Mouse (Mus musculus): ENCODE data around the gene Zfp423. TPM values are rescaled to one million over a fixed set of nuclear protein-coding genes. Genes with fewer than 3 reads are reported as not detected.

Gene Zfp423
- polyA plus RNA-seq, 1 experiment from 2014 or later = 6.1 TPM

GRCm38 (mm10) chr8:87700321-87700720, 259.1 kb downstream of the Zfp423 start:
- Histone ChIP-seq H3K4me2 (ENCODE audit: low read length) (no peak overlapping the region), H3K27me3 (ENCODE audit: insufficient read depth, low read length) (no peaks in the 10 kb centered on the region), H3K9ac (ENCODE audit: low read depth, low read length) (no peak overlapping the region), H3K36me3 (ENCODE audit: insufficient read depth, low read length) (no peaks in the 10 kb centered on the region), H3K27ac (no peak overlapping the region), H3K4me3 (replicated peaks; ENCODE audit: low read depth, low read length) (no peak overlapping the region), H3K4me1 (replicated peaks; ENCODE audit: insufficient read depth, low read length) (0 out of 2 replicates have a peak, but pooled peaks cover 3% of the 10 kb centered on the region), H3K9me3 (replicated peaks; ENCODE audit: low read length) (no peaks in the 10 kb centered on the region)
- DNase-seq (ENCODE audit: low spot score) = peak; percentile 60
- TF ChIP-seq CTCF (IDR thresholded peaks at IDR 0.05; ENCODE audit: low read depth) = no peak
- 56% methylated on average over 12 of the region's 12 CpGs for WGBS
- no peak for ATAC-seq (replicated peaks; ENCODE audit: low FRiP score, low read depth)

- H3K4me1 ChIP-seq (replicated peaks; ENCODE audit: insufficient read depth, low read length) = 0 out of 2 replicates have a peak, but pooled peaks cover 3% of the 10 kb centered on the region
- H3K36me3 ChIP-seq (ENCODE audit: insufficient read depth, low read length) = no peaks in the 10 kb centered on the region
- TF ChIP-seq CTCF (IDR thresholded peaks at IDR 0.05; ENCODE audit: low read depth) = no peak
- H3K4me2 ChIP-seq (ENCODE audit: low read length) = no peak overlapping the region
- H3K4me3 ChIP-seq (replicated peaks; ENCODE audit: low read depth, low read length) = no peak overlapping the region
- no peak for DNase-seq (ENCODE audit: low spot score)
- H3K9me3 ChIP-seq (replicated peaks; ENCODE audit: low read length) = no peaks in the 10 kb centered on the region
- no peak overlapping the region for H3K27ac ChIP-seq
- H3K27me3 ChIP-seq (ENCODE audit: insufficient read depth, low read length) = no peaks in the 10 kb centered on the region
- H3K9ac ChIP-seq (ENCODE audit: low read depth, low read length) = no peak overlapping the region
- 43% methylated on average over 9 of the region's 9 CpGs for WGBS
- ATAC-seq (replicated peaks; ENCODE audit: low FRiP score, low read depth) = no peak
These were observed 262.3 kb downstream of the Zfp423 start for GRCm38 (mm10) chr8:87697127-87697526.

GRCm38 (mm10) chr8:87693741-87694140, 265.7 kb downstream of the Zfp423 start:
- H3K4me1 ChIP-seq (replicated peaks; ENCODE audit: insufficient read depth, low read length) = peaks cover 14% of the 10 kb centered on the region; the same call in 1 of the 2 replicates
- H3K36me3 ChIP-seq (ENCODE audit: insufficient read depth, low read length) = no peaks in the 10 kb centered on the region
- H3K9ac ChIP-seq (ENCODE audit: low read depth, low read length) = no peak overlapping the region
- H3K27me3 ChIP-seq (ENCODE audit: insufficient read depth, low read length) = no peaks in the 10 kb centered on the region
- no peak for TF ChIP-seq CTCF (IDR thresholded peaks at IDR 0.05; ENCODE audit: low read depth)
- DNase-seq (ENCODE audit: low spot score) (no peak), ATAC-seq (replicated peaks; ENCODE audit: low FRiP score, low read depth) (no peak)
- H3K4me3 ChIP-seq (replicated peaks; ENCODE audit: low read depth, low read length) = no peak overlapping the region
- 68% methylated on average over 4 of the region's 4 CpGs for WGBS
- H3K4me2 ChIP-seq (ENCODE audit: low read length) = no peak overlapping the region
- no peaks in the 10 kb centered on the region for H3K9me3 ChIP-seq (replicated peaks; ENCODE audit: low read length)
- H3K27ac ChIP-seq = no peak overlapping the region

GRCm38 (mm10) chr8:87690100-87691095, 269.0 kb downstream of the Zfp423 start:
- Histone ChIP-seq H3K9me3 (replicated peaks; ENCODE audit: low read length) (no peaks in the 10 kb centered on the region), H3K4me3 (replicated peaks; ENCODE audit: low read depth, low read length) (no peak overlapping the region), H3K9ac (ENCODE audit: low read depth, low read length) (no peak overlapping the region), H3K4me1 (replicated peaks; ENCODE audit: insufficient read depth, low read length) (peaks cover 14% of the 10 kb centered on the region; the same call in 1 of the 2 replicates), H3K27ac (no peak overlapping the region), H3K36me3 (ENCODE audit: insufficient read depth, low read length) (no peaks in the 10 kb centered on the region), H3K4me2 (ENCODE audit: low read length) (peak overlapping the region; percentile 46), H3K27me3 (ENCODE audit: insufficient read depth, low read length) (no peaks in the 10 kb centered on the region)
- DNase-seq (ENCODE audit: low spot score) = peak; percentile 34
- WGBS = 16% methylated on average over 27 of the region's 28 CpGs
- no peak for TF ChIP-seq CTCF (IDR thresholded peaks at IDR 0.05; ENCODE audit: low read depth)
- ATAC-seq (replicated peaks; ENCODE audit: low FRiP score, low read depth) = 0 out of 2 replicates have a peak, but pooled peaks have one; percentile 38

- Histone ChIP-seq H3K4me3 (replicated peaks; ENCODE audit: low read depth, low read length) (no peak overlapping the region), H3K9ac (ENCODE audit: low read depth, low read length) (no peak overlapping the region), H3K27ac (no peak overlapping the region), H3K4me1 (replicated peaks; ENCODE audit: insufficient read depth, low read length) (peaks cover 14% of the 10 kb centered on the region; the same call in 1 of the 2 replicates), H3K9me3 (replicated peaks; ENCODE audit: low read length) (no peaks in the 10 kb centered on the region), H3K4me2 (ENCODE audit: low read length) (no peak overlapping the region), H3K36me3 (ENCODE audit: insufficient read depth, low read length) (no peaks in the 10 kb centered on the region), H3K27me3 (ENCODE audit: insufficient read depth, low read length) (no peaks in the 10 kb centered on the region)
- TF ChIP-seq CTCF (IDR thresholded peaks at IDR 0.05; ENCODE audit: low read depth) = no peak
- WGBS = 71% methylated on average over 6 of the region's 6 CpGs
- ATAC-seq (replicated peaks; ENCODE audit: low FRiP score, low read depth) (no peak), DNase-seq (ENCODE audit: low spot score) (no peak)
These were observed 270.2 kb downstream of the Zfp423 start for GRCm38 (mm10) chr8:87689192-87689591.

- no peaks in the 10 kb centered on the region for H3K36me3 ChIP-seq (ENCODE audit: insufficient read depth, low read length)
- no peak overlapping the region for H3K9ac ChIP-seq (ENCODE audit: low read depth, low read length)
- no peak for DNase-seq (ENCODE audit: low spot score)
- no peaks in the 10 kb centered on the region for H3K27me3 ChIP-seq (ENCODE audit: insufficient read depth, low read length)
- H3K27ac ChIP-seq = no peak overlapping the region
- H3K4me3 ChIP-seq (replicated peaks; ENCODE audit: low read depth, low read length) = no peak overlapping the region
- TF ChIP-seq CTCF (IDR thresholded peaks at IDR 0.05; ENCODE audit: low read depth) = no peak
- WGBS = 62% methylated on average over 4 of the region's 4 CpGs
- H3K9me3 ChIP-seq (replicated peaks; ENCODE audit: low read length) = no peaks in the 10 kb centered on the region
- no peak overlapping the region for H3K4me2 ChIP-seq (ENCODE audit: low read length)
- H3K4me1 ChIP-seq (replicated peaks; ENCODE audit: insufficient read depth, low read length) = peaks cover 14% of the 10 kb centered on the region; the same call in 1 of the 2 replicates
- no peak for ATAC-seq (replicated peaks; ENCODE audit: low FRiP score, low read depth)
These were observed 271.0 kb downstream of the Zfp423 start for GRCm38 (mm10) chr8:87688348-87688747.

Data from kidney, postnatal 0 days (tissue).